Mouse (Mus musculus) heart, adult 18-20 months (tissue): ENCODE results near the gene Mgst2. TPM values are rescaled to one million over a fixed set of nuclear protein-coding genes. Genes with fewer than 3 reads are reported as not detected.

Experiments
- total RNA-seq, 2 experiments: library from RNA; stranded (reverse); gene quantifications; 2 replicates each; pipeline ENCODE4 v1.2.3; 2021

The Mgst2 gene
- total RNA-seq, 2 experiments from 2014 or later: 0.65 to 2.5 TPM

Other genes with a start within 250 kb of the Mgst2 start
- gene Naa15, start 245.2 kb upstream of the Mgst2 start, total RNA-seq: 10 to 100 TPM; 54.8 TPM
- 1 to 10 TPM; 8.9 to 9.9 TPM for gene Rab33b, start 176.4 kb upstream of the Mgst2 start, total RNA-seq
- 10 to 100 TPM; 46.0 to 53.0 TPM for gene Setd7, start 99.5 kb upstream of the Mgst2 start, total RNA-seq